Mouse (Mus musculus) neural tube, embryonic 11.5 days (tissue): ENCODE results near the gene Mkrn2. TPM values are rescaled to one million over a fixed set of nuclear protein-coding genes. Genes with fewer than 3 reads are reported as not detected.

Experiments used
- ATAC-seq: fragments of 200-750 bp; cut with Nextera tagmentation; 2 replicates; pipeline ENCODE4 v1.8.0; 2017; ENCODE audit warnings: moderate number of reproducible peaks, mild to moderate bottlenecking, moderate TSS enrichment, moderate library complexity; ENCODE audit not compliant: insufficient read depth, low FRiP score, low TSS enrichment
- DNase-seq: peaks from one replicate; pipeline ENCODE4 v3.0.0-alpha.2; 2015; ENCODE audit warnings: low spot score
- H3K27ac ChIP-seq: fragments of 300-500 bp; sonication (generic); 2 replicates; pipeline ENCODE4 v1.5.1; 2014; ENCODE audit warnings: low read depth, mild to moderate bottlenecking, low read length
- H3K27me3 ChIP-seq: fragments of 300-500 bp; sonication (generic); 2 replicates; pipeline ENCODE4 v1.6.1; 2014; ENCODE audit warnings: mild to moderate bottlenecking, low read length, mixed read lengths; ENCODE audit not compliant: control insufficient read depth, insufficient read depth
- H3K36me3 ChIP-seq: fragments of 300-500 bp; sonication (generic); 2 replicates; pipeline ENCODE4 v1.6.1; 2014; ENCODE audit warnings: mild to moderate bottlenecking, low read length, moderate library complexity, mixed read lengths; ENCODE audit not compliant: control insufficient read depth, insufficient read depth
- H3K4me1 ChIP-seq: fragments of 300-500 bp; sonication (generic); 2 replicates; pipeline ENCODE4 v1.6.1; 2014; ENCODE audit warnings: low read length, mixed read lengths; ENCODE audit not compliant: control insufficient read depth, insufficient read depth
- H3K4me2 ChIP-seq: fragments of 300-500 bp; sonication (generic); 2 replicates; pipeline ENCODE4 v1.6.1; 2014; ENCODE audit warnings: low read depth, mild to moderate bottlenecking, moderate library complexity
- H3K4me3 ChIP-seq: fragments of 300-500 bp; sonication (generic); 2 replicates; pipeline ENCODE4 v1.5.1; 2014; ENCODE audit warnings: low read depth, low read length
- H3K9ac ChIP-seq: fragments of 300-500 bp; sonication (generic); 2 replicates; pipeline ENCODE4 v1.6.1; 2014; ENCODE audit warnings: mild to moderate bottlenecking, low read length
- H3K9me3 ChIP-seq: fragments of 300-500 bp; sonication (generic); 2 replicates; pipeline ENCODE4 v1.6.1; 2016; ENCODE audit warnings: low read length; ENCODE audit not compliant: control insufficient read depth
- WGBS: fragments of 180-500 bp; shearing (Covaris S2); extraction: QIAGEN DNeasy Blood & Tissue Kit; methylation state at CpG from one replicate; pipeline ENCODE4 v1.1.7; 2014; 5-methylcytosine and 5-hydroxymethylcytosine counted together
- polyA plus RNA-seq: library from polyadenylated mRNA; unstranded; fragments of >200 nt; fragmentation: Nextera tagmentation; extraction: Ambion mirVana; gene quantifications from 2 replicates; pipeline ENCODE4 v1.2.1, GENCODE M21; 2014

The Mkrn2 gene
- polyA plus RNA-seq, 1 experiment from 2014 or later: 33.1 TPM

DNA sequence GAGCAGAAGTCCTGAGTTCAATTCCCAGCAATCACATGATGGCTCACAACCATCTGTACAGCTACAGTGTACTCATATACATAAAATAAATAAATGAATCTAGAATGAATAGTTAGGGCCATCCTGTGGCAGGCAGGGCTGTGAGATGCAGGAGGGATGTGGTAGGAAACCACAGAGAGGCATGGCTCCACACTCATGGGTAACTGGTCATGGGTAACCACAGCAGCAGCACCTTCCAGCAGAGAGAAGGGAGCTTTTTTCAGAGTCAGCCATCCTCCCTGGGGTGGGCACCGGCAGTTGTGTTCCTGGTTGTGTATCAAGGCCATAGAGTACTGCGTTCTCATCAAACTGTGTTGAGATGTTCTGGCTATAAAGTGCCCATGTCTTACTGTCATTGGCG, 7.2 kb upstream of the Mkrn2 start:
- DNase-seq (no peak), ATAC-seq (no peak)
- Histone ChIP-seq H3K4me2 (no peak overlapping the region), H3K27ac (no peak overlapping the region), H3K27me3 (no peaks in the 10 kb centered on the region), H3K9ac (no peak overlapping the region), H3K4me3 (no peak overlapping the region), H3K36me3 (no peaks in the 10 kb centered on the region), H3K9me3 (no peaks in the 10 kb centered on the region), H3K4me1 (no peaks in the 10 kb centered on the region)
- 77% methylated on average over 3 of the region's 3 CpGs for WGBS

DNA sequence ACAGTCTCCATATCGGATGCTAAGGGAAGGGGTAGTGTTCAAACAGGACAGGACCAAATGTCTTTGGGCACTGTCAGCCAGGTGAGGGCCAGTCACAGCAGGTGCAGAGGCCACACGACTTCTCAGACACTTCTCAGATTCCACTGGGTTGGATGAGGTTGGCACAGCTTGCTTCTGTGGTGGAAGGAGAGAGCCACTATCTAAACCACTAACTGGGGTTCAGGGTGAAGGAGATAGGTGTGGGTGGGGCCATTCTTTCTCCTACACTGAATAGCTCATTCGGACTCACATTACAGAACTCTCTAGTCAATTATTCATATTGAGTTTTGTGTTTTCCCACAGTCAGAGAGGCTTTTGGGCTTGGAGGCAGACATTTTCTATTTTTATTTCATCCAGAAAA, 6.0 kb upstream of the Mkrn2 start:
- DNase-seq: no peak
- no peak overlapping the region for H3K27ac ChIP-seq
- no peak overlapping the region for H3K4me3 ChIP-seq
- no peaks in the 10 kb centered on the region for H3K9me3 ChIP-seq
- H3K4me1 ChIP-seq: no peaks in the 10 kb centered on the region
- 70% methylated on average over 3 of the region's 3 CpGs for WGBS
- ATAC-seq: no peak
- H3K27me3 ChIP-seq: no peaks in the 10 kb centered on the region
- no peak overlapping the region for H3K9ac ChIP-seq
- no peak overlapping the region for H3K4me2 ChIP-seq
- no peaks in the 10 kb centered on the region for H3K36me3 ChIP-seq

DNA sequence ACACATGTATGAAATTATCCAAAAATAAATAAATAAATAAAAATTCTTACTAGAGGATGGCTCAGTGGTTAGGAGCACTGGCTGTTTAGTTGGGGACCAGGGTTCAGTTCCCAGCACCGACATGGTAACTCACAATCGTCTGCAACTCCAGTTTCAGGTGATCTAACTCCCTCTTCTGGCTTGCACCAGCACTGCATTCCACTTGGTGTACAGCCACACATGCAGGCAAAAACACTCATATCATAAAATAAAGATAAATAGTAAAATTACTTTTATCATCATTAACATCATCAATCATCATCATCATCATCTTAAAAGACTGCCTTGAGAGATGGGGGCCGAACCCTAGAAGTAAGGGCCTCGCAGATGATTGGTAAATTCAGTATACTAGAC, 384 bp upstream of the Mkrn2 start:
- Histone ChIP-seq H3K27ac (no peak overlapping the region), H3K36me3 (no peaks in the 10 kb centered on the region), H3K4me3 (peak overlapping the region; percentile 89; the same call in 1 of the 2 replicates), H3K4me2 (peak overlapping the region; percentile 65), H3K9me3 (no peaks in the 10 kb centered on the region), H3K9ac (no peak overlapping the region; the same call in 1 of the 2 replicates), H3K4me1 (peaks cover 3% of the 10 kb centered on the region), H3K27me3 (no peaks in the 10 kb centered on the region)
- WGBS: 64% methylated on average over 4 of the region's 4 CpGs
- ATAC-seq (peak; percentile 2; the same call in 1 of the 2 replicates), DNase-seq (no peak)

DNA sequence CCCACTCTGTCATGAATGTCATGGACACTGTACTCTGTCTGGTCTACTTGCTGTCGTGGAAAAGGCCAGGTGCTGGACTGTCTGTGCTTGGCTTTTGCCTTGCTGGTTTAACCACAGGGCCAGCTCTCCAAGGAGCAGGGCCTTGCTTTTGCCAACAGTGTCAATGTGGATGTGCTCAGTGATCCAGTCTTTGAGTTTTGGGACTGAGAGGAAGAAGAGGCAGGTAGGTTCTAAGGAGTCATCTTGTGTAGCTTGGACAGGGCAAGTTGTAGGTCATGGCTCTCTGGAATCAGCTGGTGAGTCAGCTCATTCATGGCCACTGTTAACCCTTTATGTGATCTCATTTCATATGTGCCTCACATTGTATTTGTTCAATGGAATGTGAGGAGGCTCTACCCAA, 4.8 kb downstream of the Mkrn2 start:
- no peak for DNase-seq
- 70% methylated on average over 1 of the region's 1 CpGs for WGBS

DNA sequence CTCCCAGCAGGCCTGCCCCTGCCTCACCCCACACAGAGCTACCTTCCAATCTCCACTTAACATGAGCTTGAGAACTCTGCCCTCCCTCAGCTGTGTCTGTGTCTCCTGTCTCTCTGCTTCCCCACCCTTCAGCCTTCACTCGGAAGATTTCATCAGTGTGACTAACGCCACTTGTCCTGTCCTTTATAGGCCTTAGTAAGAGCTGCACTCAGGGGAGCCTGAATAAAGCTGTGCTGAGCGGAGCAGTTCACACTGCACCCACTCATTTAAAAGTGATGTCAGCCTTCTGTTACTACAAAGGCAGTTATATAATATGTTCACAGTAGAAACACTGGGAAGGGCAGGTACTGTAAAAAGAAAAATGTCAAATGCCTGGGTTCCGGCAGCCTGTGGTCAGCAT, 5.7 kb downstream of the Mkrn2 start:
- ATAC-seq (no peak), DNase-seq (no peak)
- Histone ChIP-seq H3K9ac (no peak overlapping the region), H3K9me3 (no peaks in the 10 kb centered on the region), H3K36me3 (no peaks in the 10 kb centered on the region; the same call in 1 of the 2 replicates), H3K4me1 (peaks cover 2% of the 10 kb centered on the region), H3K27me3 (no peaks in the 10 kb centered on the region), H3K27ac (no peak overlapping the region), H3K4me3 (no peak overlapping the region), H3K4me2 (no peak overlapping the region)
- WGBS: 78% methylated on average over 4 of the region's 4 CpGs

More for the DNA sequence above, 4.8 kb downstream of the Mkrn2 start:
- Histone ChIP-seq H3K9me3 (no peaks in the 10 kb centered on the region), H3K4me1 (peaks cover 3% of the 10 kb centered on the region), H3K27ac (no peak overlapping the region), H3K4me2 (no peak overlapping the region), H3K4me3 (no peak overlapping the region), H3K36me3 (no peaks in the 10 kb centered on the region; the same call in 1 of the 2 replicates), H3K9ac (no peak overlapping the region), H3K27me3 (no peaks in the 10 kb centered on the region)
- ATAC-seq: no peak

DNA sequence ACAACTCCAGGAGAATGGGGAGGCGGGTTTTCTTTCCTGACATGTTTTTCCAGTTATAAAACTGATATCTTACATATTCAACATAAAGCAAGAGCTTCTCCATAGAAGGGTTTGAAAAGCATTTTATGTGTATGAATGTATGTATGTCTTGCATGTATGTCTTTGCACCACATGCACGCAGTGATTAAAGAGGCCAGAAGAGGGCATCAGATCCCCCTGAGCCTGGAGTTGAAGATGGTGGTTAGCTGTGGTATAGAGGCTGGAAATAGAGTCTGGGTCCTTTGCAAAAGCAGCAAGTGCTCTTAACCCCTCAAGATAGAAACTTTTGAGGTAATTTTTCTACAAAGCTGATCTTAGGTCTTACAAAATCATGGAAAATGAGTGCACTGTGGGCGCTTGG, 7.4 kb downstream of the Mkrn2 start:
- Histone ChIP-seq H3K27me3 (no peaks in the 10 kb centered on the region), H3K9me3 (no peaks in the 10 kb centered on the region), H3K36me3 (peaks cover under 1% of the 10 kb centered on the region; the same call in 1 of the 2 replicates), H3K4me2 (no peak overlapping the region), H3K9ac (no peak overlapping the region), H3K27ac (no peak overlapping the region), H3K4me3 (no peak overlapping the region), H3K4me1 (no peaks in the 10 kb centered on the region)
- WGBS: 72% methylated on average over 3 of the region's 3 CpGs
- ATAC-seq (no peak), DNase-seq (peak; percentile 45)

DNA sequence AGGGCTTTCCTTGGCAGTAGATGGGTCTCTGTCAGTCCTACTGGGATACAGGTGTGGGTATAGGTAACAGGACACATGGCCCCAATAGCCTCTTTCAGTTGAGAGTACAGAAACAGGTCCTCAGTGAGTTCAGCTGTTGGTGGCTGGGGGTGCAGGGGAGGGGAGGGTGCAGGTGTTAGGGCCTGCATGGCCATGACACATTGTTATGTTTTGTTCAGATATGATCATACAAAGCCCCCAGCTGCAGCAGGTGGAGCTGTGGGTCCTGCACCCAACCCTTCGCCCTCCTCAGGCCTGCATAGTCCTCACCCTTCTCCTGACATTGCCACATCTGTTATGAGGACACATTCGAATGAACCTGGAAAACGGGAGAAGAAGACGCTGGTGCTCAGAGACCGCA, 8.6 kb downstream of the Mkrn2 start:
- peaks cover 5% of the 10 kb centered on the region; the same call in 1 of the 2 replicates for H3K36me3 ChIP-seq

DNA sequence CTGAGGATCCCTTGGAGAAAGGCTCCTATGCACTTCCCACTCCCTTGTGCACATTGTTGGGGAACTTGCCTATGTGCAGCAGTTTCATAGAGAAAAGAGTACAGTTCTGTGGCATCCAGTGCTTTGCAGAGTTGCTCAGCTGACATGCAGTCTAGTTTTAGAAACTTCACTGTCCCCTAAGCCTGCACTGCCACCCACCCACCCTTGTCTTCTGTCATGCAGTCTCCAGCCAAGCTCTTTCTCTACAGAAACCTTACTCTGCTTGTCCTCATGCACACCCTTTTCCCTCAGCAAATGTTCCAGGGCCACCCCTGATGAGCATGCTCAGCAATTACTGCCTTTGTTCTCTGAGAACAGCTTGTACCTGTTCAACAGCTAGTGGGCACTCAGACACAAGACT, 12.1 kb downstream of the Mkrn2 start:
- Histone ChIP-seq H3K9me3 (no peaks in the 10 kb centered on the region), H3K4me2 (no peak overlapping the region), H3K9ac (no peak overlapping the region), H3K27me3 (no peaks in the 10 kb centered on the region), H3K27ac (no peak overlapping the region), H3K4me3 (no peak overlapping the region), H3K36me3 (peaks cover 19% of the 10 kb centered on the region), H3K4me1 (no peaks in the 10 kb centered on the region)
- ATAC-seq: no peak
- no peak for DNase-seq

More for the DNA sequence above, 8.6 kb downstream of the Mkrn2 start:
- DNase-seq (no peak), ATAC-seq (no peak)
- no peak overlapping the region for H3K4me3 ChIP-seq
- no peaks in the 10 kb centered on the region for H3K27me3 ChIP-seq
- no peak overlapping the region for H3K27ac ChIP-seq
- no peaks in the 10 kb centered on the region for H3K9me3 ChIP-seq
- no peaks in the 10 kb centered on the region for H3K4me1 ChIP-seq
- no peak overlapping the region for H3K9ac ChIP-seq
- no peak overlapping the region for H3K4me2 ChIP-seq
- 94% methylated on average over 5 of the region's 5 CpGs for WGBS

DNA sequence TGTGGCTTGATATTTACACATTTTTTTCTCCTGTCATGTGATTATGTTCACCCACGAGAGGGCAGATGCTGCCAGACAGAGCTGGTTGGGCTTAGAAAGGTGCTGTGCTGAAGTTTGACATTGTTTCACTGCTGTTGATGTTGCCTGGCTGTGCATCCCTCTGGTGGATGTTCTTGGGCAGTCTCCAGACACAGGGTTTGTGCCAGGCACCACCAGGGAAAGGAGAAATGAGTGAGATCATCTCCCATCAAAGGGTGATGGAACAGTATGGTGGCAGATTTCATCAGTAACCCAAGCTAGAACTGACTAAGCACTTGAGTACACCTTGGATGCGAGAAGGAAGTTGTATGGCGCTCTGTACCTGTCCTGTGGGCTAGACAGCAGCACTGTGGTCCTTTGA, 14.3 kb downstream of the Mkrn2 start:
- no peaks in the 10 kb centered on the region for H3K4me1 ChIP-seq
- H3K27me3 ChIP-seq: no peaks in the 10 kb centered on the region
- ATAC-seq (no peak), DNase-seq (no peak)
- H3K36me3 ChIP-seq: peaks cover 28% of the 10 kb centered on the region
- no peak overlapping the region for H3K27ac ChIP-seq
- WGBS: 93% methylated on average over 3 of the region's 3 CpGs
- no peak overlapping the region for H3K4me3 ChIP-seq
- H3K9me3 ChIP-seq: no peaks in the 10 kb centered on the region
- H3K4me2 ChIP-seq: no peak overlapping the region
- no peak overlapping the region for H3K9ac ChIP-seq
